Mouse (Mus musculus): ENCODE results near the gene Polr2h.

- no peak for TF ChIP-seq CTCF (IDR thresholded peaks at IDR 0.05; ENCODE audit: low read depth, low read length)
- no peak for TF ChIP-seq POLR2A (IDR thresholded peaks at IDR 0.05; ENCODE audit: borderline replicate concordance, low read depth, low read length)
These were observed 33.1 kb downstream of the Polr2h start for GRCm38 (mm10) chr16:20750518-20750917.
